Mouse (Mus musculus): ENCODE measurements at regions not wholly inside any gene's neighbourhood (a gene's known extent, or its start where the extent isn't known, plus 50 kb on each side); places are given as distances from the start of the nearest gene placed in this dataset. TPM values are rescaled to one million over a fixed set of nuclear protein-coding genes. Genes with fewer than 3 reads are reported as not detected.
A peak's percentile ranks its signal among the peaks of the same experiment; 100 is the strongest.
"Not testable (repeated sequence)": the region's sequence is repeated elsewhere in the genome, so short reads cannot be mapped to it uniquely, and the experiment has no call there.

- not testable (repeated sequence) for H3K36me3 ChIP-seq; H3K27ac ChIP-seq (replicated peaks); H3K4me1 ChIP-seq; H3K9me3 ChIP-seq (replicated peaks); H3K4me2 ChIP-seq (replicated peaks); H3K4me3 ChIP-seq (replicated peaks); ATAC-seq (ENCODE audit: insufficient number of reproducible peaks, low FRiP score, low TSS enrichment, low read depth); H3K27me3 ChIP-seq; H3K9ac ChIP-seq
- 90% methylated on average over 7 of the region's 7 CpGs for WGBS
These were observed 93.4 kb upstream of the Meox2 start for GRCm38 (mm10) chr12:37014945-37015344.

GRCm38 (mm10) chr12:37015474-37016248 lies 92.7 kb upstream of the Meox2 start:
- 48% methylated on average over 4 of the region's 4 CpGs for WGBS
- no peaks in the 10 kb centered on the region for H3K4me1 ChIP-seq
- no peak overlapping the region for H3K4me3 ChIP-seq (replicated peaks)
- no peak for ATAC-seq (ENCODE audit: insufficient number of reproducible peaks, low FRiP score, low TSS enrichment, low read depth)
- H3K4me2 ChIP-seq (replicated peaks) = no peak overlapping the region
- H3K9ac ChIP-seq = no peak overlapping the region
- no peak overlapping the region for H3K27ac ChIP-seq (replicated peaks)
- no peaks in the 10 kb centered on the region for H3K27me3 ChIP-seq
- H3K36me3 ChIP-seq = no peaks in the 10 kb centered on the region
- no peaks in the 10 kb centered on the region for H3K9me3 ChIP-seq (replicated peaks)

- H3K36me3 ChIP-seq = no peaks in the 10 kb centered on the region
- H3K4me2 ChIP-seq (replicated peaks) = no peak overlapping the region
- H3K9me3 ChIP-seq (replicated peaks) = no peaks in the 10 kb centered on the region
- H3K4me1 ChIP-seq = no peaks in the 10 kb centered on the region
- 71% methylated on average over 3 of the region's 3 CpGs for WGBS
- H3K27ac ChIP-seq (replicated peaks) = no peak overlapping the region
- no peaks in the 10 kb centered on the region for H3K27me3 ChIP-seq
- H3K4me3 ChIP-seq (replicated peaks) = no peak overlapping the region
- H3K9ac ChIP-seq = no peak overlapping the region
- no peak for ATAC-seq (ENCODE audit: insufficient number of reproducible peaks, low FRiP score, low TSS enrichment, low read depth)
These were observed 61.1 kb upstream of the Meox2 start for GRCm38 (mm10) chr12:37047191-37047590.

- 14% methylated on average over 1 of the region's 1 CpGs for WGBS
- Histone ChIP-seq H3K9ac (no peak overlapping the region), H3K4me2 (replicated peaks) (no peak overlapping the region), H3K4me3 (replicated peaks) (no peak overlapping the region), H3K36me3 (no peaks in the 10 kb centered on the region), H3K27me3 (no peaks in the 10 kb centered on the region), H3K27ac (replicated peaks) (no peak overlapping the region), H3K9me3 (replicated peaks) (no peaks in the 10 kb centered on the region), H3K4me1 (no peaks in the 10 kb centered on the region)
- ATAC-seq (ENCODE audit: insufficient number of reproducible peaks, low FRiP score, low TSS enrichment, low read depth) = no peak
These were observed 57.7 kb upstream of the Meox2 start for GRCm38 (mm10) chr12:37050596-37050995.

- H3K9ac ChIP-seq = no peak overlapping the region
- no peak overlapping the region for H3K27ac ChIP-seq (replicated peaks)
- no peaks in the 10 kb centered on the region for H3K9me3 ChIP-seq (replicated peaks)
- H3K36me3 ChIP-seq = no peaks in the 10 kb centered on the region
- H3K27me3 ChIP-seq = no peaks in the 10 kb centered on the region
- no peak for ATAC-seq (ENCODE audit: insufficient number of reproducible peaks, low FRiP score, low TSS enrichment, low read depth)
- no peak overlapping the region for H3K4me2 ChIP-seq (replicated peaks)
- WGBS = 38% methylated on average over 3 of the region's 3 CpGs
- H3K4me1 ChIP-seq = no peaks in the 10 kb centered on the region
- no peak overlapping the region for H3K4me3 ChIP-seq (replicated peaks)
These were observed 50.9 kb upstream of the Meox2 start for GRCm38 (mm10) chr12:37057411-37057810.

Small RNA genes in the stretch of these regions (microRNA-seq; reads per million reads assigned to microRNA genes)
- gene Gm44326 (ENCODE audit: borderline number of aligned reads) (not detected), gene Mir5099 (ENCODE audit: borderline number of aligned reads) (85.7 reads per million, percentile 52 among the genes with 10 or more reads in this experiment)

Measured in embryonic facial prominence, embryonic 15.5 days (tissue).